Mouse (Mus musculus): ENCODE data around the gene Abca15.
A peak's percentile ranks its signal among the peaks of the same experiment; 100 is the strongest.
"Not testable (repeated sequence)": the region's sequence is repeated elsewhere in the genome, so short reads cannot be mapped to it uniquely, and the experiment has no call there.

Abca15 gene

GRCm38 (mm10) chr7:120328087-120328793, at the start of gene Abca15:
Gene Abca15 (plus strand): TSS chr7:120328670.
- DNase-seq = peak; percentile 20

GRCm38 (mm10) chr7:120285286-120285685, 43.2 kb upstream of the Abca15 start:
- DNase-seq = no peak

- peak; percentile 16 for DNase-seq
Observed at GRCm38 (mm10) chr7:120316086-120316485, 12.4 kb upstream of the Abca15 start.

GRCm38 (mm10) chr7:120322963-120323362, 5.5 kb upstream of the Abca15 start:
- DNase-seq = no peak

- not testable (repeated sequence) for DNase-seq
Observed at GRCm38 (mm10) chr7:120325911-120326310, 2.6 kb upstream of the Abca15 start.

GRCm38 (mm10) chr7:120327220-120328073, 1.0 kb upstream of the Abca15 start:
- DNase-seq = peak; percentile 12

- no peak for DNase-seq
Observed at GRCm38 (mm10) chr7:120361159-120361558, 32.7 kb downstream of the Abca15 start.

GRCm38 (mm10) chr7:120409447-120409846, 81.0 kb downstream of the Abca15 start, which contains the start of gene Abca16:
Gene Abca16 (plus strand): TSS chr7:120409647.
- DNase-seq = no peak

- peak; percentile 24 for DNase-seq
Observed at GRCm38 (mm10) chr7:120412391-120412790, 83.9 kb downstream of the Abca15 start.

GRCm38 (mm10) chr7:120426625-120427024, 98.2 kb downstream of the Abca15 start:
- DNase-seq = no peak

- DNase-seq = no peak
Observed at GRCm38 (mm10) chr7:120431464-120431863, 103.0 kb downstream of the Abca15 start.
